Mouse (Mus musculus): Measurements from ENCODE around the gene Myl6b.
A peak's percentile ranks its signal among the peaks of the same experiment; 100 is the strongest.

- TF ChIP-seq CTCF (IDR thresholded peaks at IDR 0.05; ENCODE audit: control insufficient read depth, insufficient read depth, insufficient read length) (no peak), USF1 (IDR thresholded peaks at IDR 0.05; ENCODE audit: low read depth) (no peak), MYOD1 (IDR thresholded peaks at IDR 0.05; ENCODE audit: control insufficient read depth, insufficient read length, low read depth) (no peak), MAX (IDR thresholded peaks at IDR 0.05) (peak; percentile 87), CEBPB (IDR thresholded peaks at IDR 0.05; ENCODE audit: low read depth) (no peak), MYOG (IDR thresholded peaks at IDR 0.05; ENCODE audit: control insufficient read depth, extremely low read depth, insufficient read length) (no peak)
These were observed at the start of gene Myl6b for GRCm38 (mm10) chr10:128498590-128498989.

Data from C2C12 (cell line).